Mouse (Mus musculus) ES-Bruce4 (cell line): ENCODE results near the gene Crybb3.

Source experiments
- CTCF ChIP-seq: IDR thresholded peaks from one replicate; pipeline ENCODE4 v1.8.1; 2011; ENCODE audit warnings: low read depth, low read length
- EP300 ChIP-seq: IDR thresholded peaks from 2 replicates; pipeline ENCODE4 v1.6.1; 2011; ENCODE audit warnings: low read depth, low read length; ENCODE audit not compliant: insufficient read depth
- POLR2A ChIP-seq: IDR thresholded peaks from one replicate; pipeline ENCODE4 v1.8.1; 2011; ENCODE audit warnings: low read length; ENCODE audit not compliant: insufficient read depth

GRCm38 (mm10) chr5:113102455-113102854 lies 21.1 kb upstream of the Crybb3 start:
- TF ChIP-seq CTCF (no peak), POLR2A (no peak), EP300 (no peak)
